Mouse (Mus musculus) olfactory bulb, adult 2 months (tissue): ENCODE measurements at regions not wholly inside any gene's neighbourhood (a gene's known extent, or its start where the extent isn't known, plus 50 kb on each side); places are given as distances from the start of the nearest gene placed in this dataset.

Experiments used
- CTCF ChIP-seq: fragments of 200-500 bp; IDR thresholded peaks from 2 replicates; pipeline ENCODE4 v1.5.1; 2012; ENCODE audit warnings: low read depth, mild to moderate bottlenecking, low read length, moderate library complexity; ENCODE audit not compliant: insufficient read depth
- POLR2A ChIP-seq: fragments of 200-500 bp; IDR thresholded peaks from 2 replicates; pipeline ENCODE4 v1.6.1; 2012; ENCODE audit warnings: mild to moderate bottlenecking, low read depth, low read length, moderate library complexity; ENCODE audit not compliant: insufficient read depth

DNA sequence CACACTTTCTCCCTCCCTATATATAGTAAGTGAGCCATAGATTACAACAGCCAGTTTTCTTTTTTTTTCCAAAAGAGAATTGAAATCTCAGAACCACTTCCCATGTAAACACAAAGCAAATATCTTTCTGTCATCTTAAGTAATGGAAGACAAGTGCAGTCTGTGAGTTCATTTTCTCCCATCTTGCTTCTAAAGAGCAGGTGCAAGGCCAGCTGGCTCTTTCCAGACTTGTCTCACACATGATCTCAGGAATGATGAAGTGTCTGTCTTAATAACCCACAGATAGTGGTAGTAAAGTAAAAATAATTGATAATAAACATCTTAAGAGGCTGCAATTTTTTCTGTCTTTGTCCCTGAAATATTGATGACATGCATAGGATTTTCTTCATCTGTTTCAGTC, 704.3 kb downstream of the Efnb2 start:
- no peak for TF ChIP-seq POLR2A
- no peak for TF ChIP-seq CTCF
